Mouse (Mus musculus) embryonic facial prominence, embryonic 15.5 days (tissue): ENCODE results near the gene Gm3448. TPM values are rescaled to one million over a fixed set of nuclear protein-coding genes. Genes with fewer than 3 reads are reported as not detected.
A peak's percentile ranks its signal among the peaks of the same experiment; 100 is the strongest.
"Not testable (repeated sequence)": the region's sequence is repeated elsewhere in the genome, so short reads cannot be mapped to it uniquely, and the experiment has no call there.

Source experiments
- ATAC-seq: fragments of 200-750 bp; cut with Nextera tagmentation; 2 replicates; pipeline ENCODE4 v1.8.0; 2017; ENCODE audit warnings: low read depth, moderate TSS enrichment; ENCODE audit not compliant: insufficient number of reproducible peaks, low FRiP score, low TSS enrichment
- H3K27ac ChIP-seq: fragments of 300-500 bp; sonication (generic); replicated peaks from 2 replicates; pipeline ENCODE4 v1.5.1; 2015; ENCODE audit warnings: mild to moderate bottlenecking, inconsistent platforms
- H3K27me3 ChIP-seq: fragments of 300-500 bp; sonication (generic); 2 replicates; pipeline ENCODE4 v1.6.1; 2015; ENCODE audit warnings: inconsistent platforms
- H3K36me3 ChIP-seq: fragments of 300-500 bp; sonication (generic); 2 replicates; pipeline ENCODE4 v1.6.1; 2015; ENCODE audit warnings: mild to moderate bottlenecking, inconsistent platforms
- H3K4me1 ChIP-seq: fragments of 300-500 bp; sonication (generic); 2 replicates; pipeline ENCODE4 v1.6.1; 2015; ENCODE audit warnings: inconsistent platforms
- H3K4me2 ChIP-seq: fragments of 300-500 bp; sonication (generic); replicated peaks from 2 replicates; pipeline ENCODE4 v1.6.1; 2015; ENCODE audit warnings: mild to moderate bottlenecking, inconsistent platforms
- H3K4me3 ChIP-seq: fragments of 300-500 bp; sonication (generic); replicated peaks from 2 replicates; pipeline ENCODE4 v1.5.1; 2015; ENCODE audit warnings: mild to moderate bottlenecking, inconsistent platforms
- H3K9ac ChIP-seq: fragments of 300-500 bp; sonication (generic); 2 replicates; pipeline ENCODE4 v1.6.1; 2015; ENCODE audit warnings: inconsistent platforms
- H3K9me3 ChIP-seq: fragments of 300-500 bp; sonication (generic); replicated peaks from 2 replicates; pipeline ENCODE4 v1.6.1; 2016; ENCODE audit warnings: inconsistent platforms
- WGBS: fragments of 180-500 bp; shearing (Covaris S2); methylation state at CpG from one replicate; pipeline ENCODE4 v1.1.7; 2015; 5-methylcytosine and 5-hydroxymethylcytosine counted together
- polyA plus RNA-seq: library from polyadenylated mRNA; unstranded; fragments of >200 nt; fragmentation: Nextera tagmentation; extraction: Ambion mirVana; gene quantifications from 2 replicates; pipeline ENCODE4 v1.2.1, GENCODE M21; 2015

Gene Gm3448
- 5.4 and 8.3 TPM in 2 replicates for polyA plus RNA-seq

DNA sequence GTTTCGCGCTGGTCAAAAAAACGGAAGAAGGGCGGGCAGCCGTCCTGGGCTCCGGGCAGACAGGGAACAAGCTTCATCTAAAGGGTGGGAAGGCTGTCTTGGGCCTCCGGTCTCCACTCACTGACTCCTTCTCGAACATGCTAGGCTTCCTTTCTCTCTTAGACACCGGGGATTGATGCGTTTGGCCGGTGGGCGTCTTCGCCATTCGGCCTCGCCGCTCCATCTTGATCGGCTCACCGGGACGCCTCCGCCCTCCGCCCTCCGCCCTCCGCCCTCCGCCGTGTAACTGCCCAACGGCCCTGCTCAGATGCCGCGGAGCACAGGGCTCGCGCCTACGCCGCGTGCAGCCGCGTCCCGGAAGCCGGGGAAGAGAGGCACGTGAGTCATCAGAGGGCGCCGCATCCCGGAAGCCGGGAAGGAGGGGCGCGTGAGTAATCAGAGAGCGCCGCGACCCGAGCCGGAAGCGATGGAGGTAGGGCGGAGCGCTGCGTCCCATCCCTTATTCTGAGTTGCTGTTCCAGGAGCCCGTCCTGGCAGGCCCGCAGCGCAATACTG lies at the start of gene Gm3448, which contains the start of the genes Ermard and Tcte3:
Gene Gm3448 (minus strand): TSS at position 363 of the 555 bp plus-strand sequence.
Gene Ermard (plus strand): TSS at position 34 of the 555 bp plus-strand sequence.
Gene Tcte3 (minus strand): TSS at position 314 of the 555 bp plus-strand sequence.
- 0% methylated on average over 6 of the region's 56 CpGs for WGBS
- not testable (repeated sequence) for H3K36me3 ChIP-seq, H3K9me3 ChIP-seq, H3K9ac ChIP-seq, H3K27ac ChIP-seq, H3K4me1 ChIP-seq, H3K27me3 ChIP-seq, H3K4me2 ChIP-seq
- ATAC-seq = peak; percentile 97
- 0 out of 2 replicates have a peak within 1 kb of the TSS, but pooled peaks have one; percentile 21 for H3K4me3 ChIP-seq

DNA sequence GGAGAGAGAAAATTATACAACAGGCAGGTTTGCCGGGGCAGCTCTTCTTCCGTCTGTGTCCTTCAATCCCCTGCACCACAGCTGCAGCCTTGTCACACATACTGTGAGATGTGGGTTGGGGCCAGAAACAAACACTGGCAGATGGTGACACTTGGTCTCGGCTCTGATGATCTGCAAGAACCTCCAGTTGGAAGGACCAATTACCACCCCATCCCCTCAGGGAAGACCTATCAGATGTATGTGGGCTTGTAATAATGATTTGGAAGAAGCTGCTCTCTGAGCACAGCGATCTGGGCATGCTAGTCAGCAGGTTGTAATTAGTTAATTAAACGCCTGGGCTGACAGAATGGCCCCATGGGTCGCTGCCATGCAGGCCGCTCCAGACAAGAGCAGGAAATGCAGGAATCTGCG lies 47.3 kb upstream of the Gm3448 start:
- peak; percentile 71; the same call in 1 of the 2 replicates for ATAC-seq
- Histone ChIP-seq H3K4me3 (no peak overlapping the region), H3K4me2 (0 out of 2 replicates have a peak overlapping the region, but pooled peaks have one; percentile 19), H3K9me3 (no peaks in the 10 kb centered on the region), H3K9ac (no peak overlapping the region), H3K27ac (no peak overlapping the region), H3K4me1 (peaks cover 11% of the 10 kb centered on the region; the same call in 1 of the 2 replicates), H3K36me3 (no peaks in the 10 kb centered on the region), H3K27me3 (no peaks in the 10 kb centered on the region)
- 10% methylated on average over 8 of the region's 8 CpGs for WGBS

DNA sequence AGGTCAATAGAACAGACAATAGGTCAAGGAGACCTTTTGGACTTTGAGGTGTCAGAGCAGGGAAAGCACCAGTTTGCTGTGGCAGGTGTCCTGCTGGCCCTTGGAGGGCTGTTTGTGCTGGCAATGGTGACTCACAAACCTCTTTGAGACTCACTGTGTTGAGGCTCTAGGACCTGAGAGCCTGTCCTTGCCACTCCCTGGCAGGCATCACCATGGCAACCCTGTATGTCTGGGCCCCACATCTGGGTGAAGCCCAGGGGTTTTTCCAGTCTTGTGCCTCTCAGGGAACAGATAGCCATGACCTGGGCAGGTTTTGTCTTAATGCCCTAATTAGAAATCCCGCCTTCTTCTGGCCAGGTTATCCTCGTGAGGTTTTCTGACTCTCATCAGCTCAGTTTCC lies 46.8 kb upstream of the Gm3448 start:
- Histone ChIP-seq H3K9me3 (no peaks in the 10 kb centered on the region), H3K4me1 (peaks cover 11% of the 10 kb centered on the region; the same call in 1 of the 2 replicates), H3K27me3 (no peaks in the 10 kb centered on the region), H3K4me2 (no peak overlapping the region), H3K9ac (no peak overlapping the region), H3K4me3 (no peak overlapping the region), H3K36me3 (no peaks in the 10 kb centered on the region), H3K27ac (no peak overlapping the region)
- no peak for ATAC-seq
- 28% methylated on average over 2 of the region's 2 CpGs for WGBS

DNA sequence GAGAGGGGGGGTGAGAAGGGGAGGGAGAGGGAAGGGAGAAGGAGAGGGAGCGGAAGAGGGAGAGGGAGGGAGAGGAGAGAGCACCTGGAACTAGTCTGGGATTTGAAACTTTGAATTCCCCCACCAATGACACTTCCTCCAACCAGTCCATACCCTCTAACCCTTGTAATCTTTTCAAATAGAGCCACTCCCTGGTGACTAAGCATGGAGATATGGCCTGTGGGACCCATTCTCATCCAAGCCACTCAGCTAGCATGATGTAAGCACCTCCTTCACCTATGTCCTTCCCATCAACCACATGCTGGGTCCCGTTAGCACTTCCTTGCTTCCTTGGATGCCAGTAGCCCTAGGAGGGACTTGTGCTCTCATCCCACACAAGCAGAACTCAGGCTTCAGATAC lies 43.7 kb upstream of the Gm3448 start:
- H3K9me3 ChIP-seq = no peaks in the 10 kb centered on the region
- H3K27ac ChIP-seq = no peak overlapping the region
- 70% methylated on average over 2 of the region's 2 CpGs for WGBS
- peaks cover 11% of the 10 kb centered on the region; the same call in 1 of the 2 replicates for H3K4me1 ChIP-seq
- H3K4me2 ChIP-seq = no peak overlapping the region
- H3K27me3 ChIP-seq = no peaks in the 10 kb centered on the region
- H3K4me3 ChIP-seq = no peak overlapping the region
- no peak overlapping the region for H3K9ac ChIP-seq
- no peak for ATAC-seq
- H3K36me3 ChIP-seq = no peaks in the 10 kb centered on the region

DNA sequence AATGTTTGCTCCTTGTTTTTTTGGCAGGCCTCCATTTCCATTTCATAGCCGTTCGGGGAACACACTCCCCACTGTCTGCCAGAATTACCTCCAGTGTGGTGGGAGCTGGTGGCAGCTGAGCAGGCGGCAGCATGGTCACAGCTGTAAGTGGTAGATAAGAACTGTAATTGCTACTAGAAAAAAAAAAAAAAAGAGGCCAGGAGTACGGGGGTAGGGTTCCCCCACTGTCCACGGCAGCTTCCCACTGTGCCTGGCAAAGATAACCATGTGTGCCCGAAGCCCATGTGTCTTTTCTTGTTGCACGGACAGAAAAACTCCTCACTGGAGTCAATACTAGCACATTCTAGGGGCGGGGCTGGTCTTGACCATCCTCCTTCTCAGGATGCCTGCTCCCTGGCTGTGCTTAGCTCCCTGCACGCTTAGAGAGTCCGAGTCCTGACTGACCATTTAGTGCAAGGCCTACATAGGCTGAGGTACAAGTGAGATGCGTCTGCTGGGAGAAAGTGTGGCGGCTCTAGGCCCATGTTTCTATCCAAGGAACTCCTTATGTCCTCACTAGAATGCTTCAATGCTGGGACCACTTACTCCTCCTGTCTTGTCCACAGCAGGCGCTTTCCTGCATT lies 43.0 kb upstream of the Gm3448 start:
- no peak overlapping the region for H3K27ac ChIP-seq
- no peak overlapping the region for H3K4me3 ChIP-seq
- H3K36me3 ChIP-seq = no peaks in the 10 kb centered on the region
- no peaks in the 10 kb centered on the region for H3K9me3 ChIP-seq
- H3K27me3 ChIP-seq = no peaks in the 10 kb centered on the region
- no peak overlapping the region for H3K9ac ChIP-seq
- H3K4me2 ChIP-seq = no peak overlapping the region
- no peak for ATAC-seq
- WGBS = 67% methylated on average over 13 of the region's 13 CpGs
- peaks cover 11% of the 10 kb centered on the region; the same call in 1 of the 2 replicates for H3K4me1 ChIP-seq

DNA sequence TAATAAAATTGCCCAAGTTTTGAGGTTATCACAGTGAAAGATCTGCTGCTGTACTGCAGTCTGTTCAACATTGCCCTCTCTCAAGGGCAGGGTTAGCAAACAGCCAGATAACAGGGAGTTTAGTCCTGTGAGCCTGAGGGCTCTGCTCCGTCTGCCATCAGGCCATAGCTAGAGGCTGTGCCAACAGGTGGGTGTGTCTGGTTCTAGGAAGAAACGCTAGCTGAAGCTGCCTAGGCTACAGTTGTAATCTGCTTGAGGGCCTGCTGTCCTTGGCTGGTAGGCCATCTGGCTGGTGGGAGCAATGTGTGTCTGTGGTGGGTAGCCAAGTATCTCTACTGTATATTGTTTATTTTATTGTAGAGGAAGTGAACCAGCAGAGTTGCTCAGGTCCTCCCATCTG lies 36.2 kb upstream of the Gm3448 start:
- H3K27ac ChIP-seq = no peak overlapping the region
- no peaks in the 10 kb centered on the region for H3K4me1 ChIP-seq
- ATAC-seq = no peak
- H3K9ac ChIP-seq = no peak overlapping the region
- WGBS = 38% methylated on average over 2 of the region's 2 CpGs
- no peaks in the 10 kb centered on the region for H3K27me3 ChIP-seq
- H3K4me3 ChIP-seq = no peak overlapping the region
- H3K36me3 ChIP-seq = no peaks in the 10 kb centered on the region
- H3K4me2 ChIP-seq = no peak overlapping the region
- no peaks in the 10 kb centered on the region for H3K9me3 ChIP-seq

DNA sequence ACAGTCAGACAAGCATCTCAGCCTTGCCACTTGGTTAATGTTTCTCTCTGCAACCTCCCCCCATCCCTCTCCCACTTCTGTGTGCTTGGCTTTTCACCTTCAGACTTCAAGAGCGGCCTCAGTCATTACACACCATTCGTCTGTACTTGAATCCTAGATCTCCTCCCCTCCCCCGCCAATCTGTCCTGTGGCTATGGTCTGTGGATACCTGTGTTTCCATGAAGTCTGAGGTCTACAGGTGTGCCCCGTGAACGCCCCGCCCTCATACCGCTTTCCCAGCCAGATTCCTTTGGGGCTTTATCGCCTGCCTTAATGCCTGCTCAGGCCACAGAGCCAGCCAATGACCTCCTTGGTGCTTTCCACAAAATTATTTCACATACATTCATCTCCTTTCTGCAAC lies 33.7 kb upstream of the Gm3448 start:
- Histone ChIP-seq H3K27me3 (no peaks in the 10 kb centered on the region), H3K27ac (no peak overlapping the region), H3K4me3 (no peak overlapping the region), H3K9ac (no peak overlapping the region), H3K36me3 (no peaks in the 10 kb centered on the region), H3K4me1 (no peaks in the 10 kb centered on the region), H3K9me3 (no peaks in the 10 kb centered on the region), H3K4me2 (no peak overlapping the region)
- 71% methylated on average over 8 of the region's 8 CpGs for WGBS
- ATAC-seq = no peak

DNA sequence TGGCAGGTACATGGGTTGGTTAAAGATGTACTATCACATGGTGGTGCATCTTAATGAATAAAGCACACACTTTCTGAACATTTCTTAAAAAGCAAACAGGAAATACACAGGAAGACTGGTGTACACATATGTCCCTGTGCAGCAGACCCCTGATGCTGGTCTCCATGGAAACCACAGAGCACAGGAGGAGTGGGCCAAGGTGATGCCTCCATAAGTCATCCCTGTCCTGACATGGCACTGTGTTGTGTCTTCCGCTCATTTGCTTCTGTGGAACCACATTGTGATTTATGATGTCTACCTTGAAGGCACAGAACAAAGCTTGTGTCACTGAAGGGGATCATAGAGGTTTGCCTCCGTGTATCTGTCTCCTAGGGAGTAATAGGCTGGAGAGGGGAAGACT lies 30.9 kb upstream of the Gm3448 start:
- no peaks in the 10 kb centered on the region for H3K4me1 ChIP-seq
- ATAC-seq = no peak
- no peak overlapping the region for H3K27ac ChIP-seq
- H3K9me3 ChIP-seq = no peaks in the 10 kb centered on the region
- H3K4me3 ChIP-seq = no peak overlapping the region
- no peaks in the 10 kb centered on the region for H3K27me3 ChIP-seq
- no peak overlapping the region for H3K9ac ChIP-seq
- H3K4me2 ChIP-seq = no peak overlapping the region
- WGBS = 87% methylated on average over 2 of the region's 2 CpGs
- H3K36me3 ChIP-seq = no peaks in the 10 kb centered on the region

DNA sequence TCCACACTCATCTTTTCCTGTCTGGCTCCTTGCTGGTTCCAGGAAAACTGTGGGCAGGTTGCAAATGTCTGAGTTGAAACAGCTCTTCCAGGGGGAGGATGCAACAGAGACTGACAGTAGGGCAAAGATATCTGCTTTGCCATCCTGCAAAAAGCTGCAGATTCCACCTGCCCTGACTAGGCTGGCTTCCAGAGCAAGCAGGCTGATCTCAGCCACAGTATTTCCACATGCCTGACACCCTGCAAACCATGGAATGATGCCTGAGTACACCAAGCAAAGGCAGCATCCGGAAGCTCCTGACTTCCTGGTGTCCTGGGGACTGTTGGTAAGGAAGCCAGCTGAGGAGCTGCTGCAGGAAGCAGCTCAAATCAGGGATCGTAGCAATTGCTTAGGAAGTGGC lies 27.8 kb upstream of the Gm3448 start:
- no peak overlapping the region for H3K4me3 ChIP-seq
- no peak overlapping the region for H3K4me2 ChIP-seq
- no peak for ATAC-seq
- no peaks in the 10 kb centered on the region for H3K36me3 ChIP-seq
- no peak overlapping the region for H3K27ac ChIP-seq
- no peaks in the 10 kb centered on the region for H3K9me3 ChIP-seq
- no peak overlapping the region for H3K9ac ChIP-seq
- WGBS = 72% methylated on average over 2 of the region's 2 CpGs
- no peaks in the 10 kb centered on the region for H3K27me3 ChIP-seq
- peaks cover 6% of the 10 kb centered on the region; the same call in 1 of the 2 replicates for H3K4me1 ChIP-seq

DNA sequence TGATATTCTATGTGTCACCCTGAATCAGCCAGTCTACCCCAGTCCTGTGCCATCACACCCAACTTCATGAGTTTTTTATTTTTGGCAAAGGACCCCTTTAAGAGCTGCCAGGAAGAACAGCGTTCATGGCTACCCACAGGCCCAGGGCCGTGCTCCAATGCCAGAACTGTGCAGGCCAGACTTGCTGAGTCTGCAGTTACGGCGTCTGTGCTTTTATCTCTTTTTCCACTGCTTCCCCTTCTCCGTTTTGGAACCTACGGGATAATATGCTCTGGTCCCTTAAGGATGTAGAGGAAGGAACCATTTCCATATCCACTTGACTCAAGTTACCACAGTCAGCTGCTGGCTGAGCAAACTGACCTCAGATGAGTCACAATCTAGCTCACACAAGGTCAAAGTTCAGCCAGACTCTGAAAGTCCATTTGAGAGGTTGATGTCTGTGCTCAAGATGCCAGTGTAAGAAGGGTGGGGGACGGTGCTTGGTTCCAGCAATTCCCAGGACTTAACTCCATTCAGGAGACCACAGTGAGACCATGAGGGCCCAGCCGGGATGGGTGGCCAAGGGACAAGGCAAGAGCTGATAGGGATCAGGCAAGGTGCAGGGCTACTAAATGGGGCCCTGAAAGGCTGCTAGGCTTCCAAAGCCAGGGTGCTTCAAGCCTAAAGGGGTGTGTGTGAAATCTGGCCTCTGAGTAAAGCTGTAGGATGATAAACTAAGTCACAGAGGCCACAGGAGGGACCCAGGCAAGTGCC lies 26.9 kb upstream of the Gm3448 start:
- WGBS = 51% methylated on average over 8 of the region's 8 CpGs
- no peak overlapping the region for H3K27ac ChIP-seq
- ATAC-seq = no peak
- no peak overlapping the region for H3K4me2 ChIP-seq
- H3K27me3 ChIP-seq = no peaks in the 10 kb centered on the region
- no peak overlapping the region for H3K4me3 ChIP-seq
- 0 out of 2 replicates have a peak, but pooled peaks cover 6% of the 10 kb centered on the region for H3K36me3 ChIP-seq
- H3K4me1 ChIP-seq = peaks cover 6% of the 10 kb centered on the region; the same call in 1 of the 2 replicates
- no peak overlapping the region for H3K9ac ChIP-seq
- H3K9me3 ChIP-seq = no peaks in the 10 kb centered on the region

DNA sequence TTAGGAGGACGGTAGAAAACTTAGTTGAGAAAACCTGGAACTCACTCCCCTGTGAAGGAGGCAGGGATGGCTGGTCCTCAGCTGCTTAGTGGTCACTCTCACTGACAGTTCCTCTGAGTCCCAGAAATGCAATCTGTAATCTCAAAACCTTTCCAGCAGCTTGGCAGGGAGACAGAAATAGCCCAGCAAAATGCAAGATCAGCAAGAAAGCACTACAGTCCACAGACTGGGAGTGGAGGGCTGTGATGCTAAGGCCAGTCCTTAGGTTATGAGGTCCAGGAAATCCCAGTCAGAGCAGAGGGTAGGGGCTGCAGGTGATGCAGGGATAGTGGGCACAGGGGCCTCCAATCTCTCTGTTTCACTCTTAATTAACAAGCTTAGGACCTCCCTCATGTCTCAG lies 25.6 kb upstream of the Gm3448 start:
- WGBS = 80% methylated on average over 1 of the region's 1 CpGs
- Histone ChIP-seq H3K27me3 (no peaks in the 10 kb centered on the region), H3K4me3 (no peak overlapping the region), H3K36me3 (peaks cover 19% of the 10 kb centered on the region), H3K4me2 (no peak overlapping the region), H3K4me1 (peaks cover 6% of the 10 kb centered on the region; the same call in 1 of the 2 replicates), H3K9ac (no peak overlapping the region), H3K27ac (no peak overlapping the region), H3K9me3 (no peaks in the 10 kb centered on the region)
- ATAC-seq = no peak
